14 mouse cellular contexts compared by ENCODE assay signal in genomic region chr13:53390167-53390566, GRCm38 (mm10). TPM values are rescaled to one million over a fixed set of nuclear protein-coding genes. Genes with fewer than 3 reads are reported as not detected.
DNase-seq lines count a peak whose midpoint lies in the region; ATAC-seq lines count a peak whose summit lies in the region.
"Had no signal": no experiment of that assay in that cellular context is flagged by ENCODE, and none has a peak within 500 bp of the region (broad histone marks: within the 10 kb centered on the region; RNA-seq: fewer than 3 reads in every experiment).

No protein-coding gene starts in this region.

- peak; percentile 40 for ATAC-seq in activated CD4-positive, CD25-positive, alpha-beta regulatory T cell, adult 4 months
- peak; percentile 12; the same call in 1 of the 2 replicates for ATAC-seq in megakaryocyte, adult 5-6 weeks (ENCODE audit: poor library complexity, severe bottlenecking)

- peak; percentile 5 for DNase-seq in right cerebral cortex, postnatal 25 days
- DNase-seq in right cerebral cortex, postnatal 10 days (ENCODE audit: low spot score in 2 of 2) = no peak
- peak; percentile 49 for DNase-seq in thymus, postnatal 25 days
- DNase-seq in adrenal gland, adult 18-20 months (ENCODE audit: low spot score in 2 of 2) = no peak
- DNase-seq in lung, postnatal 10 days = no peak
- DNase-seq in neural tube, embryonic 10.5 days (ENCODE audit: extremely low spot score, low spot score) = no peak
- DNase-seq: adrenal gland, postnatal 25 days; cerebellum, adult 18-20 months; cerebellum, postnatal 36 days; kidney, adult 8-10 months; kidney, postnatal 25 days; spleen, adult 18-20 months had no signal

RNA-seq across cellular contexts. Expression of gene Sptlc1, which starts 13.0 kb away (rescaled TPM):
- 10 to 100 TPM; 30.4 to 33.4 TPM for polyA plus RNA-seq in activated CD4-positive, CD25-positive, alpha-beta regulatory T cell, adult 4 months (2017; shearing (Covaris generic))
- 19.0 and 21.4 TPM in 2 replicates for total RNA-seq in megakaryocyte, adult 5-6 weeks (2015)
- 37.2 and 38.8 TPM in 2 replicates for total RNA-seq in megakaryocyte, adult 5-6 weeks (2017)
- 10 to 100 TPM; 45.3 to 82.0 TPM for total RNA-seq in adrenal gland, adult 18-20 months (2021)

Comparison
In these comparisons a context has a peak if more than half of its experiments do, and no peak if none do; other contexts are left out.
1. DNase-seq: peak in right cerebral cortex, postnatal 25 days (single experiment) and thymus, postnatal 25 days (single experiment); none in right cerebral cortex, postnatal 10 days (0 of 2), adrenal gland, adult 18-20 months (0 of 2), lung, postnatal 10 days (single experiment) and neural tube, embryonic 10.5 days (single experiment).